Mouse (Mus musculus): ENCODE data around the gene Uhrf1. TPM values are rescaled to one million over a fixed set of nuclear protein-coding genes. Genes with fewer than 3 reads are reported as not detected.

The Uhrf1 gene
- total and polyA plus RNA-seq, 3 experiments = 161 to 220 (median 184) TPM

- no peak within 1 kb of the TSS for H3K9ac ChIP-seq (ENCODE audit: insufficient read depth, low read depth)
- no peaks in the 10 kb centered on the region for H3K27me3 ChIP-seq (replicated peaks)
- no peak for DNase-seq (ENCODE audit: extremely low read depth)
- H3K36me3 ChIP-seq (replicated peaks in 1 of 2; ENCODE audit: control insufficient read depth in 1 of 2, insufficient read depth in 1 of 2, low read length in 1 of 2) = peaks cover 0 to 5% of the 10 kb centered on the region in 2 experiments
- in situ Hi-C loops (cut with MboI; ENCODE audit: low pct_ligation_motif_present, low pct_unique_long_range_greater_than_20kb, low sequenced_read_pairs) = no loop called here
- H3K4me2 ChIP-seq (ENCODE audit: insufficient read depth, low read depth, poor library complexity, severe bottlenecking) = no peak within 1 kb of the TSS
- dilution Hi-C loops (cut with MboI; ENCODE audit: extremely low pct_ligation_motif_present, extremely low pct_unique_long_range_greater_than_20kb, low sequenced_read_pairs) = no loop called here
- H3K9me3 ChIP-seq (replicated peaks; ENCODE audit: low read length) = no peaks in the 10 kb centered on the region
- H3K27ac ChIP-seq (ENCODE audit: insufficient read depth, low read depth) = no peak within 1 kb of the TSS
- TF ChIP-seq POLR2AphosphoS2 (IDR thresholded peaks at IDR 0.05; ENCODE audit: low read depth, low read length) = no peak
- H3K4me3 ChIP-seq (replicated peaks in 1 of 3; ENCODE audit: low read depth in 2 of 3, low read length in 2 of 3, poor library complexity in 1 of 3) = no peak within 1 kb of the TSS
- H3K79me2 ChIP-seq (replicated peaks; ENCODE audit: control insufficient read depth, extremely low read depth, insufficient read depth, poor library complexity, severe bottlenecking) = peaks cover 11% of the 10 kb centered on the region
- H3K4me1 ChIP-seq (ENCODE audit: control insufficient read depth in 1 of 2, insufficient read depth in 2 of 2) = peaks cover 5 to 30% of the 10 kb centered on the region in 2 experiments
These were observed 2.9 kb upstream of the Uhrf1 start, which contains the start of gene Arrdc5 for GRCm38 (mm10) chr17:56300186-56300585. Gene Arrdc5 (minus strand): TSS chr17:56300286.

GRCm38 (mm10) chr17:56302363-56302996 lies 641 bp upstream of the Uhrf1 start:
- Histone ChIP-seq H3K27ac (ENCODE audit: insufficient read depth, low read depth) (peak overlapping the region; percentile 67), H3K27me3 (replicated peaks) (no peaks in the 10 kb centered on the region), H3K4me2 (ENCODE audit: insufficient read depth, low read depth, poor library complexity, severe bottlenecking) (peak overlapping the region; percentile 77), H3K4me3 (replicated peaks in 1 of 3; ENCODE audit: low read depth in 2 of 3, low read length in 2 of 3, poor library complexity in 1 of 3) (peak overlapping the region in 2 of 3 experiments; percentile 24 to 81), H3K36me3 (replicated peaks in 1 of 2; ENCODE audit: control insufficient read depth in 1 of 2, insufficient read depth in 1 of 2, low read length in 1 of 2) (peaks cover 18 to 28% of the 10 kb centered on the region in 2 experiments), H3K9ac (ENCODE audit: insufficient read depth, low read depth) (peak overlapping the region; percentile 66), H3K4me1 (ENCODE audit: control insufficient read depth in 1 of 2, insufficient read depth in 2 of 2) (peaks cover 17 to 45% of the 10 kb centered on the region in 2 experiments), H3K9me3 (replicated peaks; ENCODE audit: low read length) (no peaks in the 10 kb centered on the region), H3K79me2 (replicated peaks; ENCODE audit: control insufficient read depth, extremely low read depth, insufficient read depth, poor library complexity, severe bottlenecking) (peaks cover 34% of the 10 kb centered on the region)
- dilution Hi-C loops (cut with MboI; ENCODE audit: extremely low pct_ligation_motif_present, extremely low pct_unique_long_range_greater_than_20kb, low sequenced_read_pairs) (no loop called here), in situ Hi-C loops (cut with MboI; ENCODE audit: low pct_ligation_motif_present, low pct_unique_long_range_greater_than_20kb, low sequenced_read_pairs) (no loop called here)
- DNase-seq (ENCODE audit: extremely low read depth) = no peak
- no peak; the same call in 1 of the 2 replicates for TF ChIP-seq RCOR1 (conservative IDR thresholded peaks at IDR 0.05; ENCODE audit: low read depth, low read length)
- TF ChIP-seq MAZ (IDR thresholded peaks at IDR 0.05; ENCODE audit: low read depth, low read length) = no peak; the same call in 1 of the 2 replicates
- no peak for TF ChIP-seq NRF1 (IDR thresholded peaks at IDR 0.05; ENCODE audit: low read depth, low read length)
- TF ChIP-seq IRF4 (IDR thresholded peaks at IDR 0.05; ENCODE audit: low read depth, low read length) = 0 out of 2 replicates have a peak, but pooled peaks have one; percentile 1
- no peak for TF ChIP-seq USF2 (conservative IDR thresholded peaks at IDR 0.05; ENCODE audit: low read depth, low read length)
- no peak for TF ChIP-seq SIN3A (IDR thresholded peaks at IDR 0.05; ENCODE audit: low read length)
- 0 out of 2 replicates have a peak, but pooled peaks have one; percentile 27 for TF ChIP-seq KAT2A (IDR thresholded peaks at IDR 0.05; ENCODE audit: insufficient replicate concordance, low read length)
- TF ChIP-seq EP300 (IDR thresholded peaks at IDR 0.05; ENCODE audit: low read length) = 0 out of 2 replicates have a peak, but pooled peaks have one; percentile 40
- no peak for TF ChIP-seq MAX (IDR thresholded peaks at IDR 0.05; ENCODE audit: low read length)
- TF ChIP-seq JUND (conservative IDR thresholded peaks at IDR 0.05; ENCODE audit: low read depth, low read length) = no peak
- TF ChIP-seq CHD1 (IDR thresholded peaks at IDR 0.05; ENCODE audit: low read depth, low read length) = no peak; the same call in none of the 2 replicates
- TF ChIP-seq JUN (IDR thresholded peaks at IDR 0.05; ENCODE audit: insufficient read depth, low read depth, low read length) = no peak
- peak; percentile 51; the same call in 1 of the 2 replicates for TF ChIP-seq MXI1 (IDR thresholded peaks at IDR 0.05; ENCODE audit: low read depth, low read length)
- no peak for TF ChIP-seq POLR2A (IDR thresholded peaks at IDR 0.05; ENCODE audit: low read depth, low read length)
- TF ChIP-seq USF1 (IDR thresholded peaks at IDR 0.05; ENCODE audit: low read depth, low read length) = peak; percentile 22; the same call in 1 of the 2 replicates
- TF ChIP-seq MAFK (IDR thresholded peaks at IDR 0.05; ENCODE audit: insufficient replicate concordance, low read length) = no peak
- no peak for TF ChIP-seq HCFC1 (IDR thresholded peaks at IDR 0.05; ENCODE audit: low read depth, low read length)
- TF ChIP-seq ZMIZ1 (IDR thresholded peaks at IDR 0.05; ENCODE audit: low read depth, low read length) = no peak; the same call in 1 of the 2 replicates
- peak; percentile 14; the same call in 1 of the 2 replicates for TF ChIP-seq ELF1 (IDR thresholded peaks at IDR 0.05; ENCODE audit: low read depth, low read length)
- TF ChIP-seq RAD21 (IDR thresholded peaks at IDR 0.05; ENCODE audit: low read depth, low read length) = no peak
- TF ChIP-seq POLR2AphosphoS2 (IDR thresholded peaks at IDR 0.05; ENCODE audit: low read depth, low read length) = no peak
- peak; percentile 53 for TF ChIP-seq MYC (IDR thresholded peaks at IDR 0.05; ENCODE audit: low read depth, low read length)
- TF ChIP-seq MEF2A (IDR thresholded peaks at IDR 0.05; ENCODE audit: borderline replicate concordance, low read depth, low read length) = no peak
- TF ChIP-seq PAX5 (IDR thresholded peaks at IDR 0.05; ENCODE audit: low read length) = no peak
- TF ChIP-seq ZNF384 (IDR thresholded peaks at IDR 0.05; ENCODE audit: low read depth, low read length) = no peak
- no peak for TF ChIP-seq GABPA (IDR thresholded peaks at IDR 0.05; ENCODE audit: insufficient replicate concordance, low read depth, low read length)
- no peak for TF ChIP-seq ZKSCAN1 (IDR thresholded peaks at IDR 0.05; ENCODE audit: borderline replicate concordance, low read depth, low read length)
- TF ChIP-seq ETS1 (conservative IDR thresholded peaks at IDR 0.05; ENCODE audit: low read depth, low read length) = peak; percentile 14; the same call in 1 of the 2 replicates
- no peak for TF ChIP-seq ZC3H11A (IDR thresholded peaks at IDR 0.05; ENCODE audit: low read depth, low read length)
- no peak; the same call in 1 of the 2 replicates for TF ChIP-seq NELFE (IDR thresholded peaks at IDR 0.05; ENCODE audit: low read depth, low read length)
- no peak for TF ChIP-seq TBP (conservative IDR thresholded peaks at IDR 0.05; ENCODE audit: low read depth, low read length)
